Mouse (Mus musculus) adrenal gland, postnatal 10 days (tissue): ENCODE results near the gene Cxcr6. TPM values are rescaled to one million over a fixed set of nuclear protein-coding genes. Genes with fewer than 3 reads are reported as not detected.

Experiments used
- DNase-seq: peaks from one replicate; pipeline ENCODE4 v3.0.0; 2021; ENCODE audit warnings: mixed read lengths
- long read RNA-seq, 2 experiments: library from polyadenylated mRNA; stranded (forward); transcript quantifications; one replicate each; pipeline ENCODE4 v2.0.0; 2021
- total RNA-seq, 2 experiments: library from RNA; stranded (reverse); gene quantifications; 2 replicates each; pipeline ENCODE4 v1.2.3; 2021

Gene Cxcr6
- under 1 TPM; 0.30 to 0.54 TPM for total RNA-seq
- long read RNA-seq, experiment 1, partial matches to known transcripts, result 0 of 1 reads
- long read RNA-seq, experiment 1, other reads (novel, unspliced or antisense), result 0 of 1 reads
- long read RNA-seq, experiment 2, result 0 reads

- DNase-seq, result no peak
These were observed at the start of gene Cxcr6 for GRCm38 (mm10) chr9:123806267-123806666. Gene Cxcr6, plus strand, starts transcription at chr9:123806475.

GRCm38 (mm10) chr9:123756752-123757151 lies 49.5 kb upstream of the Cxcr6 start:
- DNase-seq, result no peak

GRCm38 (mm10) chr9:123757326-123757725 lies 48.9 kb upstream of the Cxcr6 start:
- DNase-seq, result no peak

- no peak for DNase-seq
These were observed 48.1 kb upstream of the Cxcr6 start for GRCm38 (mm10) chr9:123758156-123758555.

GRCm38 (mm10) chr9:123758645-123759044 lies 47.6 kb upstream of the Cxcr6 start:
- DNase-seq, result no peak

GRCm38 (mm10) chr9:123760806-123761205 lies 45.5 kb upstream of the Cxcr6 start:
- no peak for DNase-seq

- DNase-seq, result no peak
These were observed 43.4 kb upstream of the Cxcr6 start for GRCm38 (mm10) chr9:123762886-123763285.

- no peak for DNase-seq
These were observed 42.5 kb upstream of the Cxcr6 start for GRCm38 (mm10) chr9:123763771-123764170.

- no peak for DNase-seq
These were observed 39.3 kb upstream of the Cxcr6 start for GRCm38 (mm10) chr9:123766996-123767395.

- DNase-seq, result peak; percentile 28
These were observed 37.8 kb upstream of the Cxcr6 start for GRCm38 (mm10) chr9:123768443-123768842.

GRCm38 (mm10) chr9:123769532-123769931 lies 36.7 kb upstream of the Cxcr6 start:
- DNase-seq, result no peak

- DNase-seq, result peak; percentile 22
These were observed 33.0 kb upstream of the Cxcr6 start for GRCm38 (mm10) chr9:123773299-123773698.

GRCm38 (mm10) chr9:123788855-123789529 lies 17.3 kb upstream of the Cxcr6 start:
- no peak for DNase-seq

- DNase-seq, result peak; percentile 57
These were observed 10.1 kb upstream of the Cxcr6 start for GRCm38 (mm10) chr9:123796174-123796573.

- no peak for DNase-seq
These were observed 4.7 kb upstream of the Cxcr6 start for GRCm38 (mm10) chr9:123801527-123801926.

GRCm38 (mm10) chr9:123802421-123802820 lies 3.9 kb upstream of the Cxcr6 start:
- DNase-seq, result no peak

GRCm38 (mm10) chr9:123802896-123803295 lies 3.4 kb upstream of the Cxcr6 start:
- DNase-seq, result no peak

GRCm38 (mm10) chr9:123805241-123805640 lies 1.0 kb upstream of the Cxcr6 start:
- no peak for DNase-seq

- DNase-seq, result no peak
These were observed 2.3 kb downstream of the Cxcr6 start for GRCm38 (mm10) chr9:123808583-123808982.

GRCm38 (mm10) chr9:123811831-123812230 lies 5.6 kb downstream of the Cxcr6 start:
- DNase-seq, result no peak

GRCm38 (mm10) chr9:123814326-123814725 lies 8.1 kb downstream of the Cxcr6 start:
- no peak for DNase-seq

GRCm38 (mm10) chr9:123814821-123815220 lies 8.5 kb downstream of the Cxcr6 start:
- no peak for DNase-seq

GRCm38 (mm10) chr9:123815444-123815843 lies 9.2 kb downstream of the Cxcr6 start:
- DNase-seq, result no peak

- DNase-seq, result no peak
These were observed 9.7 kb downstream of the Cxcr6 start for GRCm38 (mm10) chr9:123815996-123816395.
